Mouse (Mus musculus): ENCODE measurements around the gene Arhgdib. TPM values are rescaled to one million over a fixed set of nuclear protein-coding genes. Genes with fewer than 3 reads are reported as not detected.

The Arhgdib gene
- polyA plus RNA-seq, 1 experiment: 90.2 TPM

DNA sequence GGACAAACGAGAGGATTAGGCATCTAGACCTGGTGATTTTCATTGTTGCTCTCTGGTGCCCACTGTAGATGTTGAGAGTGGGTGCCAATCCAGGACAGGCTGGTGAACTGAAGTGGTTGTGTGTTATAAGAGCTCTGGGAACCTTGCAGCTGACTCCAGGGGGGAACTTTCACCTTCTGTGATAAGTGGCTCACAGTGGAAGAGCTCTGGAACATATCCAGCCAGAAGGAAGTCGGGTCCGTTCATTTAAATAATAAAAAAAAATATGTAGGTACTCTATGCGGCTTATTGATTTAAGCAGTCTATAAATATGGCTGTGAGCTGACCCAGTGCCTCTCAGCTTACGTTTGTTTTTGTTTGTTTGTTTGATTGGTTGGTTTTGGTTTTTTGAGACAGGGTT is 19.6 kb downstream of the Arhgdib start, which contains the start of gene Erp27:
Gene Erp27 (minus strand): TSS at position 101 of the 400 bp plus-strand sequence.
- no peaks in the 10 kb centered on the region for H3K36me3 ChIP-seq (ENCODE audit: control insufficient read depth, insufficient read depth)
- no peak within 1 kb of the TSS for H3K4me3 ChIP-seq
- no peak within 1 kb of the TSS for H3K4me2 ChIP-seq (ENCODE audit: low read depth)
- H3K27me3 ChIP-seq (ENCODE audit: control insufficient read depth, insufficient read depth, insufficient read length): no peaks in the 10 kb centered on the region
- H3K79me2 ChIP-seq (ENCODE audit: control insufficient read depth, insufficient read depth): no peaks in the 10 kb centered on the region
- TF ChIP-seq TCF12 (IDR thresholded peaks at IDR 0.05; ENCODE audit: insufficient read depth, poor library complexity, severe bottlenecking): no peak
- no peak for TF ChIP-seq REST (IDR thresholded peaks at IDR 0.05; ENCODE audit: insufficient read depth, insufficient read length)
- TF ChIP-seq SRF (IDR thresholded peaks at IDR 0.05; ENCODE audit: control insufficient read depth, insufficient read length, low read depth): no peak
- TF ChIP-seq MYOD1 (IDR thresholded peaks at IDR 0.05; ENCODE audit: control insufficient read depth in 1 of 3, insufficient read length in 2 of 3, low read depth in 2 of 3): no peak
- TF ChIP-seq USF1 (IDR thresholded peaks at IDR 0.05; ENCODE audit: low read depth): no peak
- no peak for TF ChIP-seq POLR2A (IDR thresholded peaks at IDR 0.05; ENCODE audit: insufficient read length, low read depth)
- no peak for TF ChIP-seq POLR2AphosphoS2 (IDR thresholded peaks at IDR 0.05; ENCODE audit: insufficient read length, low read depth)
- TF ChIP-seq CEBPB (IDR thresholded peaks at IDR 0.05; ENCODE audit: insufficient read depth, poor library complexity, severe bottlenecking): no peak
- TF ChIP-seq E2F4 (IDR thresholded peaks at IDR 0.05; ENCODE audit: insufficient read depth): no peak
- no peak for TF ChIP-seq MAX (IDR thresholded peaks at IDR 0.05; ENCODE audit: low read depth)
- no peak for TF ChIP-seq TCF3 (IDR thresholded peaks at IDR 0.05; ENCODE audit: insufficient read length, low read depth)
- no peak for TF ChIP-seq MYOG (IDR thresholded peaks at IDR 0.05; ENCODE audit: control insufficient read depth in 1 of 3, insufficient read depth in 1 of 3, insufficient read length in 2 of 3, low read depth in 2 of 3)
- no peak within 1 kb of the TSS for H3ac ChIP-seq (ENCODE audit: control insufficient read depth, insufficient read length)

DNA sequence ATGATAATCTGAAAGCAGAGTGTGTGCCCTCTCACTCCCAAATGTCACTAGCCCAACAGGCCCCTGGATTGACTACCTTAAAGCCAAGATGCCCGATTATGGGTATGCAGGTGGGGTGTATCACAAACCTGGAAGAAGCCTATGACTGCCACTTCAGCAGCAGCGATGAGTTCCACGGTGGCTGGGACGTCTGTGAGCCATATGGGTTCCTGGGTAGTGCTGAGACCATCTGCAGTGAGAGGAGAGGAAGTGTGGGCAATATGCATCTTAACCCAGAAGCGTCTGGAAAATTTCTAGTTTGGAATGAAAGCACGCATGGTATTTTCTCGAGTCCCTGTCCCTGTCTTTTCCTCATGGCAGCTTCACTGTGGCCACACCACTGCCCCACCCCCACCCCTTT is 20.1 kb downstream of the Arhgdib start:
- H3K4me3 ChIP-seq: no peak overlapping the region
- no peaks in the 10 kb centered on the region for H3K79me2 ChIP-seq (ENCODE audit: control insufficient read depth, insufficient read depth)
- TF ChIP-seq POLR2A (IDR thresholded peaks at IDR 0.05; ENCODE audit: insufficient read length, low read depth) (no peak), REST (IDR thresholded peaks at IDR 0.05; ENCODE audit: insufficient read depth, insufficient read length) (no peak), E2F4 (IDR thresholded peaks at IDR 0.05; ENCODE audit: insufficient read depth) (no peak), TCF12 (IDR thresholded peaks at IDR 0.05; ENCODE audit: insufficient read depth, poor library complexity, severe bottlenecking) (no peak)
- no peaks in the 10 kb centered on the region for H3K27me3 ChIP-seq (ENCODE audit: control insufficient read depth, insufficient read depth, insufficient read length)
- H3K4me2 ChIP-seq (ENCODE audit: low read depth): no peak overlapping the region
- H3K36me3 ChIP-seq (ENCODE audit: control insufficient read depth, insufficient read depth): no peaks in the 10 kb centered on the region
- H3ac ChIP-seq (ENCODE audit: control insufficient read depth, insufficient read length): no peak overlapping the region

DNA sequence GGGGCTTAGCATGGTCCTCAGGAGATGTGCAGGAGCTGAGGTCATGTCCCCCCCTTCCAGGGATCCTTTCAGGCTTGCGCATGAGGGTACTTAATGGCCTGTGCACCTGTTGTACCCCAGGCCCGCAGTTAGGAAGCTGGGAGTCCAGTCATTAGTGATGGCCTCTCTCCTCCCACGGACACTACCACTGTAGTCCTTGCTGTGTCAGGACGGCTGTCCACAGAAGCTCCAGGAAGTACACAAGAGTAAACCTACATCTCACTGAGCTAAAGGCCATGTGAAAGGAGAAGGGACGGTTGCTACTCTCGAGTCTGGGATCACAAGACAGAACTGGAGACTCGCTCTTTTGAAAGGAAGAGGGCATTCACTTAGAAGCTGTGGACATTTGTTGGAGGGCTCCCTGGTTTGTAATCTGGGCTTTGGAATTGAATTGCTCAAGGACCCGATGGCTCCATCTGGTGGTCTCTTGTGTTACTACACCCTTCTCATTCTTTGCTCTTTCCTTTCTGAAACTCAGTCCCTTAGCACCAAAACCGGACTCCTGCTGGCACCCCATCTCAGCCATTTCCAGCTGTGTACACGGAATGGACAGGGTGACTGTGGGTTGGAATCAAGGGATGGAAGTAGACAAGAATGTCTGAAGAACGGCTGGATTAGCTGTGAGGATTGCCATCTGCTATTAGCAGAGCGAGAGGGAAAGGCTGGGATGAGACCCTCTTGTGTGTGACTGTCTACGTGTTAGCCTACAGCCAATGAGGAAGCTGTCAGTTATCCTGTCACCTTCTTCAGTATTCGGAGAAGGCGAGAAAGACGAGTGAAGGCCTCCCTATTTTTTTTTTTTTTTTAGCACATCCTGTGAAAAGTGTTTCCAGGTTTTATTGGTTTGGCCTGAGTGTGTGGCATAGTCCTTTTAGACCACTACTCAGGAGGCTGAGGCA is 21.1 kb downstream of the Arhgdib start:
- Histone ChIP-seq H3K4me3 (no peak overlapping the region), H3K79me2 (ENCODE audit: control insufficient read depth, insufficient read depth) (no peaks in the 10 kb centered on the region), H3K27me3 (ENCODE audit: control insufficient read depth, insufficient read depth, insufficient read length) (no peaks in the 10 kb centered on the region), H3K36me3 (ENCODE audit: control insufficient read depth, insufficient read depth) (no peaks in the 10 kb centered on the region), H3K4me2 (ENCODE audit: low read depth) (no peak overlapping the region), H3ac (ENCODE audit: control insufficient read depth, insufficient read length) (no peak overlapping the region)
- TF ChIP-seq MYOD1 (IDR thresholded peaks at IDR 0.05; ENCODE audit: control insufficient read depth in 1 of 3, insufficient read length in 2 of 3, low read depth in 2 of 3) (no peak), TCF12 (IDR thresholded peaks at IDR 0.05; ENCODE audit: insufficient read depth, poor library complexity, severe bottlenecking) (no peak), SRF (IDR thresholded peaks at IDR 0.05; ENCODE audit: control insufficient read depth, insufficient read length, low read depth) (no peak), E2F4 (IDR thresholded peaks at IDR 0.05; ENCODE audit: insufficient read depth) (no peak), TCF3 (IDR thresholded peaks at IDR 0.05; ENCODE audit: insufficient read length, low read depth) (no peak), CEBPB (IDR thresholded peaks at IDR 0.05; ENCODE audit: insufficient read depth, poor library complexity, severe bottlenecking) (no peak), POLR2AphosphoS2 (IDR thresholded peaks at IDR 0.05; ENCODE audit: insufficient read length, low read depth) (no peak), USF1 (IDR thresholded peaks at IDR 0.05; ENCODE audit: low read depth) (no peak), REST (IDR thresholded peaks at IDR 0.05; ENCODE audit: insufficient read depth, insufficient read length) (no peak), MAX (IDR thresholded peaks at IDR 0.05; ENCODE audit: low read depth) (no peak), POLR2A (IDR thresholded peaks at IDR 0.05; ENCODE audit: insufficient read length, low read depth) (no peak), MYOG (IDR thresholded peaks at IDR 0.05; ENCODE audit: control insufficient read depth in 1 of 3, insufficient read depth in 1 of 3, insufficient read length in 2 of 3, low read depth in 2 of 3) (no peak)

DNA sequence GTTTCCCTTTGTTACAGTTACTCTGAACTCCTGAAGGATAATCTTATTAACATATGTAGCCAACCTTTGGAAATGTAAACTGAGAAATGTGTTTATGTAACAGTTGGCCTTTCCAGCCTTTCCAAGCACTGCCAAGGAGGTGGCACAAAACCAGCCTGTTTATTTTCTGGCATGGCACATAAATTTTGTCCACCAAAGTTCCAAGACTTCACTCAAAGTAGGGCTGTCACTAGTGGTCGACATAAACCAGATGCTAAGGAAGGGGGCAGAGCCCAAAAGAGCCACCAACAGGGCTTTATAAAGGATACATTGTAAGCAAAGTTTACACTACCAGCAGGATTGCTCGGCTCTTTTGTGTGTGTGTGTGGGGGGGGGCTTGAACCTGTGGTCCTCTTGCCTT is 23.8 kb downstream of the Arhgdib start:
- no peaks in the 10 kb centered on the region for H3K27me3 ChIP-seq (ENCODE audit: control insufficient read depth, insufficient read depth, insufficient read length)
- H3K4me3 ChIP-seq: no peak overlapping the region
- no peak for TF ChIP-seq POLR2A (IDR thresholded peaks at IDR 0.05; ENCODE audit: insufficient read length, low read depth)
- TF ChIP-seq USF1 (IDR thresholded peaks at IDR 0.05; ENCODE audit: low read depth): no peak
- no peak for TF ChIP-seq MYOD1 (IDR thresholded peaks at IDR 0.05; ENCODE audit: control insufficient read depth in 1 of 3, insufficient read length in 2 of 3, low read depth in 2 of 3)
- no peak for TF ChIP-seq REST (IDR thresholded peaks at IDR 0.05; ENCODE audit: insufficient read depth, insufficient read length)
- no peak for TF ChIP-seq TCF3 (IDR thresholded peaks at IDR 0.05; ENCODE audit: insufficient read length, low read depth)
- no peak for TF ChIP-seq MYOG (IDR thresholded peaks at IDR 0.05; ENCODE audit: control insufficient read depth in 1 of 3, insufficient read depth in 1 of 3, insufficient read length in 2 of 3, low read depth in 2 of 3)
- no peak for TF ChIP-seq CEBPB (IDR thresholded peaks at IDR 0.05; ENCODE audit: insufficient read depth, poor library complexity, severe bottlenecking)
- no peak for TF ChIP-seq SRF (IDR thresholded peaks at IDR 0.05; ENCODE audit: control insufficient read depth, insufficient read length, low read depth)
- TF ChIP-seq TCF12 (IDR thresholded peaks at IDR 0.05; ENCODE audit: insufficient read depth, poor library complexity, severe bottlenecking): no peak
- no peak for TF ChIP-seq POLR2AphosphoS2 (IDR thresholded peaks at IDR 0.05; ENCODE audit: insufficient read length, low read depth)
- TF ChIP-seq MAX (IDR thresholded peaks at IDR 0.05; ENCODE audit: low read depth): no peak
- no peak for TF ChIP-seq E2F4 (IDR thresholded peaks at IDR 0.05; ENCODE audit: insufficient read depth)
- H3ac ChIP-seq (ENCODE audit: control insufficient read depth, insufficient read length): no peak overlapping the region
- no peaks in the 10 kb centered on the region for H3K79me2 ChIP-seq (ENCODE audit: control insufficient read depth, insufficient read depth)
- H3K36me3 ChIP-seq (ENCODE audit: control insufficient read depth, insufficient read depth): no peaks in the 10 kb centered on the region
- H3K4me2 ChIP-seq (ENCODE audit: low read depth): no peak overlapping the region
